Comparison of ENCODE assay signal across 8 mouse cellular contexts in genomic region chr10:22479860-22480259, GRCm38 (mm10).
DNase-seq lines count a peak whose midpoint lies in the region; ATAC-seq and TF ChIP-seq lines count a peak whose summit lies in the region.
"Not testable (repeated sequence)": the region's sequence is repeated elsewhere in the genome, so short reads cannot be mapped to it uniquely, and the experiment has no call there.

No protein-coding gene starts in this region.

- H3K4me2 ChIP-seq in midbrain, embryonic 13.5 days (replicated peaks) = not testable (repeated sequence)

- DNase-seq in 3T3-L1 (ENCODE audit: low read depth, low spot score) = peak; percentile 78
- peak; percentile 78 for DNase-seq in embryo, embryonic 11 days
- peak; percentile 17 for DNase-seq in kidney, adult 18-20 months
- DNase-seq in left cerebral cortex, postnatal 36 days (ENCODE audit: low spot score in 2 of 2) = peak; percentile 13 to 25
- peak; percentile 19 for DNase-seq in right cerebral cortex, postnatal 25 days

- H3K9me3 ChIP-seq in midbrain, embryonic 13.5 days = not testable (repeated sequence)

- intact Hi-C loops in left cerebral cortex, postnatal 36 days (cut with DNase I) = loop anchor here (2.0 kb wide), 2 partner anchors 99 to 445 kb away; no protein-coding TSS in a partner anchor

- H3K27ac ChIP-seq in bone marrow, adult 2 months (ENCODE audit: control insufficient read depth, insufficient read depth, low read depth, low read length, poor library complexity); midbrain, embryonic 13.5 days: not testable (repeated sequence)

- H3K4me3 ChIP-seq in bone marrow, adult 2 months (replicated peaks; ENCODE audit: control insufficient read depth, low read depth, low read length); midbrain, embryonic 13.5 days (replicated peaks): not testable (repeated sequence)

- H3K4me1 ChIP-seq in bone marrow, adult 2 months (ENCODE audit: control insufficient read depth, insufficient read depth, low read length); midbrain, embryonic 13.5 days (replicated peaks): not testable (repeated sequence)

- not testable (repeated sequence) for TF ChIP-seq POLR2A in bone marrow, adult 2 months (IDR thresholded peaks at IDR 0.05; ENCODE audit: borderline replicate concordance, control insufficient read depth, low read depth, low read length)

- H3K27me3 ChIP-seq in midbrain, embryonic 13.5 days = not testable (repeated sequence)

- not testable (repeated sequence) for H3K9ac ChIP-seq in midbrain, embryonic 13.5 days (replicated peaks)

- WGBS in bone marrow, adult 2 months = 1% methylated on average over 4 of the region's 4 CpGs
- 2% methylated on average over 4 of the region's 4 CpGs for WGBS in midbrain, embryonic 13.5 days

- not testable (repeated sequence) for H3K36me3 ChIP-seq in midbrain, embryonic 13.5 days

- peak; percentile 56; the same call in 1 of the 2 replicates for ATAC-seq in granulocyte monocyte progenitor cell, adult 5-6 weeks (replicated peaks; ENCODE audit: poor library complexity, severe bottlenecking)
- peak; percentile 85 for ATAC-seq in midbrain, embryonic 13.5 days

- TF ChIP-seq CTCF in bone marrow, adult 2 months (IDR thresholded peaks at IDR 0.05; ENCODE audit: control insufficient read depth, insufficient read depth, low read length) = peak; percentile 41; the same call in 1 of the 2 replicates

Comparison
In these comparisons a context has a peak if more than half of its experiments do, and no peak if none do; other contexts are left out.
1. DNase-seq: peak in every context shown above with its lines; median percentile 78 in 3T3-L1; 78 in embryo, embryonic 11 days; 19 in left cerebral cortex, postnatal 36 days; 19 in right cerebral cortex, postnatal 25 days; 17 in kidney, adult 18-20 months.